Mouse (Mus musculus): ENCODE data around the gene Dbnl.

Dbnl gene

DNA sequence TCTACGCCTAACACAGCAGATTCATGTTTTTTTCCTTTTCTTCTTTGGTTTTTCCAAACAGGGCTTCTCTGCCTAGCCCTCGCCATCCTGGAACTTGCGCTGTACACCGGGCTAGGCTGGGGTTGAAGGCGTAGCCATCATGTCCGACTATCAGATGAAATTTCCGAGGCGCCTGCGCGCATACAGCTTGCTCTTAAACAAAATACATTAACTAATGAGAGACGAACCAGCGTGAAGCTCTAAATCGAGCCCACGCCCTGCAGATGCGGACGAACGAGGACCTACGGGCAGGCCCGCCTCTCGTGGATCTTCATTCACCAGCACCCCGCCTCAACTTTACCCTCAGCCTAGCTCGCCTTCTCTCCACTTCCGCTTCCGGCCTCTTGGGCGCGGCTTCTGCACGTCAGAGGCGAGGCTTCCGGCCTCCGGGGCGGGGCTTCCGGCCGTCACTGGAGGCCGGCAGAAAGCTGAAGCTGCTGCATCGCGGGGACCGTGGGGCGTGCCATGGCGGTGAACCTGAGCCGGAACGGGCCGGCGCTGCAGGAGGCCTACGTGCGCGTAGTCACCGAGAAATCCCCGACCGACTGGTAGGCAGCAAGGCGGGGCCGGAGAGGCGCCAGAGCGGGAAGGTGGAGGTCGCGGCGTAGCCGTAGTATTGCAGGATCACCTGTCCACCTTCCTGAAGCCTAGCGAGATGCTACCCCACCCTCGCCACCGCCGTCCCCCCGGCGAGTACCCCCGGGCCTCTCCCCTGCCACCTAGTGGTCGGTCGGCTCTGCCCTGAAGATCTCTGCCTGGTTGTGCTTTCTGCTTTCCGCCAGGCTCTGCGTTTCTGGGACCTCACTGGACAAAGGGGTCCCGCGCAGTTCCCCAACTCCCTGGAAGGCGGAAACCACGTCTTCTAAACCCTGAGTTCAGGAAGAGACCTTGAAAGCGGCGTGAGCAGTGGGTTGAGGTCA, at the start of gene Dbnl:
TSS of gene Dbnl (plus strand) at position 433 of the 959 bp plus-strand sequence.
- in situ Hi-C loops (cut with MboI): no loop called here

DNA sequence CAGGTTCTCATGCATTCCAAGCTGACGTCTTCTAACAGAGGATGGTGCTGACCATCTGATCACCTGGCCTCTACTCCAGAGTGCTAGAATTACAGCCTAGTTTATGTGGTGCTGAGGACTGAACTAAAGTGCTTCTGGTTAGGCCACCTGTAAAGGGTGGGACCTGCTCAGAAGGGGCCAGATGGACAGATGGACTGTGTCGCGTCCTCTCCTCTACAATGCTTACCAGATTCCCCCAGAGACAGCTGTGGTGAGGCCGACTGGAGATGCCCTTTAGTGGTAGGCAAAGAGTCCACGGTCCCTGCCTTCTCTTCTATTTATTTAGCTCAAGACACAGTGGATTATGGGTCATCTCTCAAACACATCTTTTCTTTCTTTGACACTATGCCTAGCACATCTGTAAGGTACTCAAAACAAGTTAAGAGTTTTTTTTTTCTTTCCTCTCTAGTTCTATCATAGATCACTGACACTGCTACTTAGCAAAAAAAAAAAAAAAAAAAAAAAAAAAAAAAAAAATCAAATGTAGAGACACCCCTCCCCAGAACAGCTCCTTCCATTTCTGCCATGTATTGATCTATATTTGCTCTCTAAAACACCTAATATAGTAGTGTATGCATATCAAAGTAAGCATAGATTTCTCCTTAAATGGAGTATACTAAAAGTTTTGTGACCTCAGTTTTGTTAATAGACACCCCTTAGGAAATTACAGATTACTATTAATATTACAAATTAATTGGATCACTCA, 49.2 kb upstream of the Dbnl start:
- in situ Hi-C loops (cut with MboI): no loop called here

GRCm38 (mm10) chr11:5739846-5740245, 48.4 kb upstream of the Dbnl start:
- in situ Hi-C loops (cut with MboI): no loop called here

DNA sequence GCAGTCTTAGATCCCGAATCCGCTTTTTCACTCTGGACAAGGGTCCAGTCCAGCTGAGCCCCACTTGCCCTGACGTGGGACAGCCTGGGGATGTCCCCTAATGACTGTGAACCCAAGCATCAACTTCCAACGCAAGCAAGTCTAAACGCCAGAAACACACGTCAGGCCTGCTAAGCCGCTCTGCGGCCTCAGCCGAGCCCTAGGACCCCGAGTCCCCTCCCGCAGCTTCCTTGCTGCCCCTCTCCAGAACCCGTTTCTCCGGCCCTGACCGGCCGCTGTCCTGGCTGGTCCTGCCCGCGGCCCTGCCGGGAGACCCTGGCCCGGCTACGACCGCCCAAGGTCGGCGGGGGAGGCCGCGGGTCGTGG, 47.7 kb upstream of the Dbnl start:
- in situ Hi-C loops (cut with MboI): no loop called here

DNA sequence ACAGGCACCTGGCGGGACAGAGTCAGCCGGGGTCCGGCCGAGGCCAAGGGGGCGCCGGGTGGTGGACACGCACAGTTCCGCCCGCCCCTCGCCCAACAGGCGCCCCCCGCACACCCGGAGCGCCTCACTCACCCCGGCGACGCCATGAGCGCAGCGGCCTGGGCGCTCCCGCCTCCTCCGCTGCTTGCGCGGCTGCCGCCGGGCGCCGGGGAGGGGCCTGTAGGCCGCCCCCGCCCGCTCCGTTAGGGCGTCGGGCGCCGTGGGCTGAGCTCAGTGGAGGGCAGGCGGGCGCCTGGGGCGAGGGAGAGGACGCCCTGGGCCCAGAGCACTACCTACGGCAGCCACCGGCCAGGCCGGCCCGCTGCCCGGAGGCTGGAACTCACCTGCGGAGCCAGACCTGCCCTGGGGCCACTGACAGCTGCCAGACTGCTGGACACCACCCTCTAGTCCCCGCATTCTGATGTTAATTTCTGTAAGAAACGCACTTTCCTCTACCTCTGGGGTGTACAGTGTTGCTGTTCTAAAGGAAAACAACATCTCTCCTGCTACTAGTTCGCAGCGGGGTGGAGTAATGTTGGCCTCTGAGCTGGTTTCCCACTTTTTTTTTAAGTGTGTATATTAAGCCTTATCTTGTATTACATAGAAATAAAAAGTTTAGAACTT, 47.2 kb upstream of the Dbnl start:
- in situ Hi-C loops (cut with MboI): no loop called here

DNA sequence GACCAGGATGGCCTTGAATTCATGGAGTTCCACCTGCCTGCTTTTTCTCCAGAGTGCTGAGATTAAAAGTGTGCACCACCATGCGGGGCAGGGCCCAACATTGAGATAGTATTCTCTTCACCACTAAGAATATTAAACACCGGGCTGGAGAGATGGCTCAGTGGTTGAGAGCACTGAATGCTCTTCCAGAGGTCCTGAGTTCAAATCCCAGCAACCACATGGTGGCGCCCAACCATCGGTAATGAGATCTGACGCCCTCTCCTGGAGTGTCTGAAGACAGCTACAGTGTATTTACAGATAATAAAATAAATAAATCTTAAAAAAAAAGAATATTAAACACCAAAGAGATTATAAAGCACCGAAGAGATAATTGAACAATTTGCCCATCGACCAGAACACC, 46.2 kb upstream of the Dbnl start:
- in situ Hi-C loops (cut with MboI): no loop called here

- in situ Hi-C loops (cut with MboI): no loop called here
Measured at GRCm38 (mm10) chr11:5744951-5745350, 43.3 kb upstream of the Dbnl start.

GRCm38 (mm10) chr11:5753755-5754154, 34.5 kb upstream of the Dbnl start:
- in situ Hi-C loops (cut with MboI): no loop called here

DNA sequence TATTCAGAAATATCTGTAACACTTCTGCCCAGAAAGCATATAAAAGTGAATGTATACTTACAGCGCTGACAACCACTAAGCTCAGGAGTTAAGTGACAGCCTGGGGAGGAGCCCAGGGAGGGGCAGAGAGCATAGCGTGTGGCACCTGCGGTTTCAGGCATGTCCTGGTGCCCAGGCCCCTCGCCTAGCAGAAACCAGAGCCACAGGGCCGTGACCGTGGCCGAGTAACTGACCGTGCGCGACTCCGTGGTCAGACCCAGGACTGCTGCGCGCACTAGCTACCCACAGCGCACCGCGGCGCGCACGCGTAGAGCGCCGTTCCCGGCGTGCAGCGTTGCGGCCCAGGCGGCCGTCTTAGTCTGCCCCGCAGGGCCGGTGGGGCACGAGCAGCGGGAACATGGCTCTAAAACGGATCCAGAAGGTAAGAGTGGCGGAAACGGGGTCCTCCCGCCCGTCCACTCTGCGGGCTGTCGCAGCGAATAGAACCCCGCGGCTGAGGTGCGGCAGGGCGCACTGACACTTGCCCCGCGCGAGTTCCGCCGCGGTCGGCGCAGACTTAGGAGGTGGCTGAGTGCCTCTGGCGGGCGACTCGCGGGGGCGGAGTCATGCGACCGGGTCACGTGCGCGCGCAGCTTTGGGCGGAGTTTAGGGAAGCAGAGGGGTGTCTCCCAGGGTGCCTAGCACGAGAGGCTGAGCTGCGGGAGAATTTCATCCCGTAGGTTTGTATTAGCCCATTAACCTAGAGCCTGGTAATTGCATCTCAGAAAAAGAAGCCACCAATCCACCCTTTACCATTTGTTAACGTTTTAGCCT, 26.3 kb upstream of the Dbnl start, which contains the start of gene Urgcp:
TSS of gene Urgcp (minus strand) at position 557 of the 813 bp plus-strand sequence.
- in situ Hi-C loops (cut with MboI): no loop called here

GRCm38 (mm10) chr11:5762633-5762982, 25.7 kb upstream of the Dbnl start:
- in situ Hi-C loops (cut with MboI): no loop called here

DNA sequence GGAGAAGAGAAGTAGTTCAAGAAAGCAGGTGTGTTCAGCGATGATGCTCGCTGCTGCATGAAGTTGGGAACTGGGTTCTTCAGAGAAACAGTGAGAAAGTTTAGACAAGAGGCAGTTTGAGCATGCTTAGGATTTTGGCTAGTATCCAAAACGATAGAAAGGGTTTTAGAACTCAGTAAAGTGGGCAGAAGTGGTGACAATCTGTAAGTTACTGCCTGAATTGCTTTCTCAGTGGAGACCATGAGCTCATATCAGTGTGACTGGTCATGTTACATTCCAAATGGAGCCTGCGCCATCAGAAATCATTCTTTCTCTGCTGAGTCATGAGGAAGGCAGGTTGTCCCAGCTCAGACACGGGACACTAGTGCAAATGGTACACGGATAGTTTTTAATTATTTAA, 22.3 kb upstream of the Dbnl start:
- in situ Hi-C loops (cut with MboI): no loop called here

- in situ Hi-C loops (cut with MboI): no loop called here
Measured at GRCm38 (mm10) chr11:5778481-5778880, 9.8 kb upstream of the Dbnl start.

- in situ Hi-C loops (cut with MboI): no loop called here
Measured at GRCm38 (mm10) chr11:5780035-5780499, 8.2 kb upstream of the Dbnl start.

DNA sequence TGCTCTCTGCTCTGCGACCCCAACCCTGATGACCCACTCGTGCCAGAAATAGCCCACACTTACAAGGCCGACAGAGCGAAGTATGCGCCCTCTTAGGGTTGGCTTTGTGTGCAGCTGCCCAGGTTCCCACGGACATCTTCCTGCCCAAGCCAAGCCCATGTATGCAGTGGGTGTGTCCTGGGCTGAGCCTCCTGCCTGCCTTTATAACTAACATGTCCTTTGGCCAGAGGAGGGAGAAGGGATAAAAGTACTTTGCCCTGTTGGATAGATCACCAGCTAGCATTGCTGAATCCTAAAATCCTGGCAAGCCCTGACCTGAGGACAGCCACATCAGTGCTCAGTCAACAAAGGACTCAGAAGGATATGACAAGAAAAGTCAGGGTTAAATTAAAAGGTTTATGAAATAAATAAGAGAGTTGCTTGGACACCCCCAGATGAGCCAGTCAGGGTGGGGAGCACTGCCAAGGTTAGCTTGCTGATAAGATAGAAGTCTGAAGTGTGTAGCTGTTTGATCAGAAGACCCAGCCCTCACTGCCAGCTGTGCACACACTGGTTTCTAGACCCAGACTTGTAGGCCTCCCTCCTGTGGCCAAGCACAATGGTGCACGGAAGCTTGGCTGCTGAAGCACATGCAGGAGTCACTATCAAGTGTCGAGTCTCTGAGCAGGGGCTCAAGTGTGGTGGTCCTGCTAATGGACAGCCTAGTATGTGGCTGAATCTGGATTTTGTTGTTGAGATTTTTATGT, 5.9 kb upstream of the Dbnl start:
- in situ Hi-C loops (cut with MboI): no loop called here

- in situ Hi-C loops (cut with MboI): no loop called here
Measured at GRCm38 (mm10) chr11:5785732-5786131, 2.6 kb upstream of the Dbnl start.

DNA sequence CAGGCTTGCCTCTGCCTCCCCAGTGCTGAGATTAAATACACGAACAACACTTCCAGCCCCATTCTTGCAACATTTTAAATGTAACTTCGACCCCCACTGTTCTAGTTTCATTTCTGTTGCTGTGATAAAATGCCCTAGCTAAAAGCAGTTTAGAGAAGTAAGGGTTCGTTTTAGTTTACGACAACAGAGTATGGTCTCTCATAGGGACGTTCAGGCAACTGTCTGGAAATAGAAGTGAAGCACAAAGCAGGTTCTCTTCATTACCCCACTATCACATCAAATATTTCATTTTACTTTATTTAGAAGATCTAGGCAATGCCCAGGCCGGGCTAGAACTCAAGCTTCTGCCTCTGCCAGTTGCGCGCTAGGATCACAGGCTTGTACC, 625 bp upstream of the Dbnl start:
- in situ Hi-C loops (cut with MboI): no loop called here

DNA sequence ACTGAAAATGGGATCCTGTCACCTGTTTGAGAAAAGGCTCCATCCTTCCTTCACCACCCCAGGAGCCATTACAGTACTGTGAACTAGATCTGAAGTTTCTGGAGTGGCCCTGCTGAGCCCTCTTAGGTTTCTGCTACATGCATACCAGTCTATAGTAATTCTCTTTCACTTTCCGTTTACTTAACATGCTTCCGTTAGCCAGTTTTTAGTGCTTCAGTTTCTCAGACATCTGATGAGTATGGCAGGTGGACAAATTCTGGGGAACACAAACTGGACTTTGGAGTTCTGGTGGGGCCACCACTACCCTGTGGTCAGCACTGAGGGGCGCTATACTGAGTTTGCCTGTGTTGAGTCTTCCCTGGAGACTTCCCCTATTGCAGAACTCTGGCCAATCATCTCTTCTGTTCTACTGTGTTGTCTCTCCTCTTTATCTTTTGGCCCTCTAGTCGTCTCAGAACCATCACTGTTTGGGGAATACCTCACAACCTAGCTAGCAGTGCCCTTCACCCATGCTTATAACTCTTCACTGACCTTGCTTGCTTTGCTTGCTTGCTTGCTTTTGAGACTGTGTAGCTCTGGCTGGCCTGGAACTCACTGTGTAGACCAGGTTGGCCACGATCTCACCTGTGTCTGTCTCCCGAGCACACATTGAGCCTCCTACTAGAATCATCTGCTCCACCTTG, 924 bp downstream of the Dbnl start:
- in situ Hi-C loops (cut with MboI): no loop called here

GRCm38 (mm10) chr11:5789754-5790333, 1.6 kb downstream of the Dbnl start:
- in situ Hi-C loops (cut with MboI): no loop called here

DNA sequence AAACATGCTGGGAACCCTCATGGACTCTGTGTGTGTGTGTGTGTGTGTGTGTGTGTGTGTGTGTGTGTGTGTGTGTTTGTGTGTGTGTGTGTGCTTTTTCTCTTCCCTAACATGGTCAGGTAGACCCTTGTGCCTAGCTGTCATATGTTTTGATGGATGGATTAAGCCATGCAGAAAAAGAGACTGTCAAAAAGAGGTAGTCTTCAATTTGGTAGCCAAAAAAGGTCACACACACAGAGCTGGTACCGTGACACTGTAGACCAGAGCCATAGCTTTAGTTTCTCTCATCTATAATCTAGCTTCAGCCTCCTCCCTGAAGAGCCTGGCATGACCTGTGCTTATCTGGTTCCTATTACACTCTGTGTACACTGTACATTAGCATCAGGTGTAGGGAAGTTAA, 2.1 kb downstream of the Dbnl start:
- in situ Hi-C loops (cut with MboI): no loop called here

DNA sequence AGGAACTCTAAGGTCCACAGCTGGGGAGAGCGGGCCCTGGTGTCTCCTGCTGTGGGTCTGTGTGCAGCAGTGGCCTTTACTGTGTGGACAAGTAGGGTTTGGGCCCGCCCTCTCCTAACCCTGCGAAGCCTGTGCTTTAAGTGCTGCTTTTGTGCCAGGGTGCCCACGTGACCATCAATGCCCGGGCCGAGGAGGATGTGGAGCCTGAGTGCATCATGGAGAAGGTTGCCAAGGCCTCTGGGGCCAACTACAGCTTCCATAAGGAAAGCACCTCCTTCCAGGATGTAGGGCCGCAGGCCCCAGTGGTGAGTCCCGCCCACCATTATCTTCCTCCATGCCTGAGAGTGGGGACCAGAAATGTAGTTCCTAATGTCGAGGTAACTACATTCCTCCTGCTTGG, 7.0 kb downstream of the Dbnl start:
- in situ Hi-C loops (cut with MboI): no loop called here
